Mouse (Mus musculus) liver, adult 10 weeks (tissue): ENCODE data around the gene Fst. TPM values are rescaled to one million over a fixed set of nuclear protein-coding genes. Genes with fewer than 3 reads are reported as not detected.

ENCODE experiments used
- polyA plus RNA-seq: library from polyadenylated mRNA; stranded (reverse); fragments of 350-450 nt; fragmentation: Illumina TruSeq; extraction: RNeasy Lipid Tissue Mini Kit (QIAGEN cat#74804); gene quantifications from one replicate; pipeline ENCODE4 v1.2.3, GENCODE M21; 2014; ENCODE audit warnings: low read depth, low replicate concordance

The Fst gene
- 4.1 TPM for polyA plus RNA-seq

GRCm38 (mm10) chr13:114458886-114459700 lies at the start of gene Fst:
Gene Fst, minus strand, starts transcription at chr13:114458951.

Other genes starting within 250 kb of the Fst start
- 277 TPM for gene Ndufs4, start 70.7 kb downstream of the Fst start, polyA plus RNA-seq